Mouse (Mus musculus) liver, postnatal 0 days (tissue): ENCODE results near the gene Dock4. TPM values are rescaled to one million over a fixed set of nuclear protein-coding genes. Genes with fewer than 3 reads are reported as not detected.

Experiments used
- ATAC-seq: fragments of 200-750 bp; cut with Nextera tagmentation; 2 replicates; pipeline ENCODE4 v1.8.0; 2017; ENCODE audit warnings: mild to moderate bottlenecking, moderate library complexity
- DNase-seq: peaks from one replicate; pipeline ENCODE4 v3.0.0-alpha.2; 2016
- H3K27ac ChIP-seq: fragments of 300-500 bp; sonication (generic); 2 replicates; pipeline ENCODE4 v1.5.1; 2014; ENCODE audit warnings: antibody characterized with exemption, moderate library complexity, mild to moderate bottlenecking, low read depth
- H3K27me3 ChIP-seq: fragments of 300-500 bp; sonication (generic); 2 replicates; pipeline ENCODE4 v1.6.1; 2014; ENCODE audit warnings: low read length, control low read depth, mixed read lengths; ENCODE audit not compliant: insufficient read depth
- H3K36me3 ChIP-seq: fragments of 300-500 bp; sonication (generic); replicated peaks from 2 replicates; pipeline ENCODE4 v1.6.1; 2014; ENCODE audit warnings: mild to moderate bottlenecking, control low read depth, low read length, moderate library complexity, mixed read lengths; ENCODE audit not compliant: insufficient read depth
- H3K4me1 ChIP-seq: fragments of 300-500 bp; sonication (generic); 2 replicates; pipeline ENCODE4 v1.6.1; 2014; ENCODE audit warnings: antibody characterized with exemption, mild to moderate bottlenecking, control low read depth; ENCODE audit not compliant: insufficient read depth
- H3K4me2 ChIP-seq: fragments of 300-500 bp; sonication (generic); 2 replicates; pipeline ENCODE4 v1.6.1; 2014; ENCODE audit warnings: low read depth, mild to moderate bottlenecking, low read length, moderate library complexity, mixed read lengths
- H3K4me3 ChIP-seq: fragments of 300-500 bp; sonication (generic); 2 replicates; pipeline ENCODE4 v1.5.1; 2014; ENCODE audit warnings: low read depth, low read length
- H3K9ac ChIP-seq: fragments of 300-500 bp; sonication (generic); replicated peaks from 2 replicates; pipeline ENCODE4 v1.6.1; 2014; ENCODE audit warnings: mild to moderate bottlenecking, moderate library complexity
- H3K9me3 ChIP-seq: fragments of 300-500 bp; sonication (generic); 2 replicates; pipeline ENCODE4 v1.6.1; 2016; ENCODE audit warnings: mild to moderate bottlenecking, control low read depth, low read length, mixed read lengths
- CTCF ChIP-seq: sonication (generic); IDR thresholded peaks from 2 replicates; pipeline ENCODE4 v1.5.1; 2016; ENCODE audit warnings: antibody characterized with exemption, low read depth
- EP300 ChIP-seq: IDR thresholded peaks from 2 replicates; pipeline ENCODE4 v1.6.1; 2016; ENCODE audit warnings: antibody characterized with exemption, low read depth, mild to moderate bottlenecking
- whole genome bisulfite sequencing: fragments of 180-500 bp; shearing (Covaris S2); extraction: QIAGEN DNeasy Blood & Tissue Kit; methylation state at CpG from one replicate; pipeline ENCODE4 v1.1.7; 2014; ENCODE audit not compliant: insufficient replicate concordance; 5-methylcytosine and 5-hydroxymethylcytosine counted together
- polyA plus RNA-seq: library from polyadenylated mRNA; unstranded; fragments of >200 nt; fragmentation: Nextera tagmentation; extraction: Ambion mirVana; gene quantifications from 2 replicates; pipeline ENCODE4 v1.2.1, GENCODE M21; 2015

Dock4 gene
- polyA plus RNA-seq, 1 experiment from 2014 or later, result 1.3 TPM

- TF ChIP-seq EP300 (no peak), CTCF (no peak)
- no peak overlapping the region for H3K27ac ChIP-seq
- H3K9ac ChIP-seq, result no peak overlapping the region
- H3K4me2 ChIP-seq, result no peak overlapping the region
- no peaks in the 10 kb centered on the region for H3K9me3 ChIP-seq
- ATAC-seq (no peak), DNase-seq (no peak)
- 91% methylated on average over 6 of the region's 6 CpGs for WGBS
- no peak overlapping the region for H3K4me3 ChIP-seq
- no peaks in the 10 kb centered on the region for H3K4me1 ChIP-seq
- no peaks in the 10 kb centered on the region for H3K27me3 ChIP-seq
- no peaks in the 10 kb centered on the region for H3K36me3 ChIP-seq
Measured at GRCm38 (mm10) chr12:40635991-40636390, 190.2 kb downstream of the Dock4 start.

- H3K9me3 ChIP-seq, result no peaks in the 10 kb centered on the region
- no peak overlapping the region for H3K9ac ChIP-seq
- no peaks in the 10 kb centered on the region for H3K27me3 ChIP-seq
- H3K36me3 ChIP-seq, result no peaks in the 10 kb centered on the region
- no peak for TF ChIP-seq EP300
- no peak overlapping the region for H3K4me3 ChIP-seq
- H3K4me2 ChIP-seq, result no peak overlapping the region
- H3K27ac ChIP-seq, result no peak overlapping the region
- no peaks in the 10 kb centered on the region for H3K4me1 ChIP-seq
- WGBS, result 75% methylated on average over 2 of the region's 2 CpGs
- DNase-seq (no peak), ATAC-seq (no peak)
Measured at GRCm38 (mm10) chr12:40637427-40637826, 191.7 kb downstream of the Dock4 start.

DNA sequence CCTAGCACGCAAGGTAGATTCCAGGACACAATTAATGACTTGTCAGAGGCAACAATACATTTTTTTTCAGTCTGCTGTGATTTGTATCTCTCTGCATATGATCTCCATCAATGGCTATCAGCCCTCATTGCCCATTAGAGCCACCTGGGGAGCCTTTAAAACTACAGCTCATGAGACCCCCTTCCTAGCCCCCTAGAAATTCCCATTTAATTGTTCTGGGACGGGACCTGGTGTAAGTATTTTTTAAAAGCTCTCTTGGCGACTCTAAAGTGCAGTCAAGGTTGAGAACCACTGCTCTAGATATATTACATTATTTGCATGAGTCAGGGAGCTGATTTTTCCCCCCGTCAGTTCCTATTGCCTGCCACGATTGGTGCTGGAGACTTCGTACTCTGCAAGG is 200.1 kb downstream of the Dock4 start:
- no peak overlapping the region for H3K4me3 ChIP-seq
- no peak overlapping the region for H3K9ac ChIP-seq
- no peak overlapping the region for H3K4me2 ChIP-seq
- ATAC-seq, result no peak
- no peaks in the 10 kb centered on the region for H3K27me3 ChIP-seq
- H3K36me3 ChIP-seq, result no peaks in the 10 kb centered on the region
- H3K9me3 ChIP-seq, result no peaks in the 10 kb centered on the region
- WGBS, result 76% methylated on average over 6 of the region's 6 CpGs
- H3K4me1 ChIP-seq, result no peaks in the 10 kb centered on the region
- DNase-seq, result no peak
- H3K27ac ChIP-seq, result no peak overlapping the region
- TF ChIP-seq CTCF (no peak), EP300 (no peak)

- Histone ChIP-seq H3K9ac (no peak overlapping the region), H3K36me3 (no peaks in the 10 kb centered on the region), H3K4me2 (no peak overlapping the region), H3K27me3 (no peaks in the 10 kb centered on the region), H3K4me1 (0 out of 2 replicates have a peak, but pooled peaks cover 3% of the 10 kb centered on the region), H3K4me3 (no peak overlapping the region), H3K9me3 (no peaks in the 10 kb centered on the region), H3K27ac (no peak overlapping the region)
- TF ChIP-seq EP300 (no peak), CTCF (no peak)
- ATAC-seq (no peak), DNase-seq (no peak)
- WGBS, result 31% methylated on average over 2 of the region's 2 CpGs
Measured at GRCm38 (mm10) chr12:40654312-40654711, 208.6 kb downstream of the Dock4 start.

DNA sequence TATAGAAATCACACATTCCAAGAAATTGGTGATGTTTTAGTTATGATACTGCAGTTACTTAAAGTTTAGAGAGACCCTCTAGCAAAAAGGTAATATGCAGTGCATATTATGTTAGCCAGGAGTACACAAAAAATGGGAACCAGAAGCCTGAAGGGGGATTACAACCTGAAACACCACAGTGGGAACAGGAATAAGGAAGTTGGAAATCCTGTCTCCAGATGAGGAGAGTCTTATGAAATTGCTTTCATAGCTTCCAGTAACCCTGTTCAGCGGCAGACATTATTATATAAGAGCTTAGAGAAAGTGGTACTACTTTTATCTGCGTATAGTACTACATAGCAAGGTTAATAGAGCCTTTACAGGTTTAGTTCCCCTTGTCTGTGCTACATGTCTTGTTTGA is 210.1 kb downstream of the Dock4 start:
- WGBS, result 65% methylated on average over 2 of the region's 2 CpGs
- Histone ChIP-seq H3K4me2 (no peak overlapping the region), H3K9me3 (no peaks in the 10 kb centered on the region), H3K4me1 (0 out of 2 replicates have a peak, but pooled peaks cover 3% of the 10 kb centered on the region), H3K4me3 (no peak overlapping the region), H3K36me3 (no peaks in the 10 kb centered on the region), H3K27me3 (no peaks in the 10 kb centered on the region), H3K9ac (no peak overlapping the region), H3K27ac (no peak overlapping the region)
- TF ChIP-seq CTCF, result no peak
- ATAC-seq (no peak), DNase-seq (no peak)

DNA sequence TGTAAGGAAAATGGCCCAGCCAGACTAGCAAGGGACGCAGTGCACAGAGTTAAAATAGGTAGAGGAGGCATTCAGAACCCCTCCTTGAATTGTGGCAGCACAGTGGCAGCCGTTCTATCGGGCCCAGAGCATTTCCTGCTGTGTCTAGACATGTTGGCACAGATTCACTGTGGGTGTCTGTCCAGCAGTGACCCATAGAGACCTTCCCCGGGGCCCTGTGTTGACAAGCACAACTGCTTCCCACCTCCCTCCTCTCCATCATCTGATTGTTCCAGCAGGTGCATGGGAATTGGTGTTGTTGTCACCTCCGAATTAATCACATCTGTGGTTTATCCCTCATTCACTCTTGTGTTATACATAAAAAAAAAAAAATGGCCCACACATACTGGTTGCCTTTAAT is 210.7 kb downstream of the Dock4 start:
- no peak overlapping the region for H3K4me3 ChIP-seq
- no peak for DNase-seq
- no peaks in the 10 kb centered on the region for H3K9me3 ChIP-seq
- 0 out of 2 replicates have a peak, but pooled peaks cover 3% of the 10 kb centered on the region for H3K4me1 ChIP-seq
- no peak overlapping the region for H3K4me2 ChIP-seq
- H3K36me3 ChIP-seq, result no peaks in the 10 kb centered on the region
- TF ChIP-seq CTCF (no peak), EP300 (no peak)
- no peak overlapping the region for H3K9ac ChIP-seq
- no peaks in the 10 kb centered on the region for H3K27me3 ChIP-seq
- 57% methylated on average over 5 of the region's 5 CpGs for WGBS
- ATAC-seq, result no peak
- H3K27ac ChIP-seq, result no peak overlapping the region
